Mouse (Mus musculus) small intestine, adult 2 months (tissue): ENCODE measurements around the gene Slc35e4. TPM values are rescaled to one million over a fixed set of nuclear protein-coding genes. Genes with fewer than 3 reads are reported as not detected.

ENCODE experiments used
- H3K27ac ChIP-seq: fragments of 200-500 bp; 2 replicates; pipeline ENCODE4 v1.5.1; 2012; ENCODE audit warnings: low read depth, low read length, control low read depth, inconsistent platforms; ENCODE audit not compliant: insufficient read depth
- H3K27me3 ChIP-seq: fragments of 200-500 bp; 2 replicates; pipeline ENCODE4 v1.6.1; 2012; ENCODE audit warnings: mild to moderate bottlenecking, moderate library complexity, low read length, inconsistent platforms; ENCODE audit not compliant: control insufficient read depth, insufficient read depth
- H3K36me3 ChIP-seq: fragments of 200-500 bp; 2 replicates; pipeline ENCODE4 v1.6.1; 2012; ENCODE audit warnings: mild to moderate bottlenecking, low read length, control low read depth, inconsistent platforms; ENCODE audit not compliant: control insufficient read depth, insufficient read depth
- H3K4me1 ChIP-seq: fragments of 200-500 bp; 2 replicates; pipeline ENCODE4 v1.6.1; 2012; ENCODE audit warnings: low read length, inconsistent platforms, mixed read lengths; ENCODE audit not compliant: control insufficient read depth, insufficient read depth, insufficient read length
- H3K4me3 ChIP-seq: fragments of 200-500 bp; 2 replicates; pipeline ENCODE4 v1.5.1; 2012; ENCODE audit warnings: low read depth, mild to moderate bottlenecking, control low read depth, inconsistent platforms, low read length, moderate library complexity
- CTCF ChIP-seq: fragments of 200-500 bp; IDR thresholded peaks from 2 replicates; pipeline ENCODE4 v1.5.1; 2012; ENCODE audit warnings: low read depth, mild to moderate bottlenecking, control low read depth, inconsistent platforms, low read length, moderate library complexity, mixed read lengths; ENCODE audit not compliant: insufficient replicate concordance, insufficient read length; ENCODE audit errors: extremely low read depth
- POLR2A ChIP-seq: fragments of 200-500 bp; IDR thresholded peaks from 2 replicates; pipeline ENCODE4 v1.6.1; 2012; ENCODE audit warnings: low read depth, mild to moderate bottlenecking, control low read depth, inconsistent platforms, low read length, moderate library complexity
- WGBS: fragments of 180-500 bp; shearing (Covaris S2); methylation state at CpG from one replicate; pipeline ENCODE4 v1.1.7; 2018; 5-methylcytosine and 5-hydroxymethylcytosine counted together
- polyA plus RNA-seq: library from polyadenylated mRNA; depleted of rRNA; stranded (reverse); fragments of >200 nt; gene quantifications from 2 replicates; pipeline ENCODE4 v1.2.3, GENCODE M21; 2012

The Slc35e4 gene
- polyA plus RNA-seq, 1 experiment, result 6.5 TPM

DNA sequence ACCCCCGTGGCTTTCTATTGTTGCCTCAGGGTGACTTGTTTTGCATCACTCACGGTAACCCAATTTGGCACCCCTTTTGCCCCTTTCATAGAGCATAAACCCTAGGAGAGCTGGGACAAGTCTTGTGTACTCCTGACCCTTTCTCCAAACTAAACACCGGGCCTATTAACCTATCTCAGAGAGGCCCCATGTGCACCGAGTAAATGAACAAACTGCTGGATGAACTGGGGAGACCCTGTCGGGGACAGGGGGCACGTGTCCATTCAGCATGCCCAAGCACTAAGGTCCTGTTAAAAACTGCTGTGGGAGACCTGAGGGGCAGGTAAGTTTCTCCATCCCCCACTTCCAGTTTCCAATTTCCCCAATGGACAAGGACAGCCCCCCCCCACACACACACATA is 16.5 kb upstream of the Slc35e4 start:
- peaks cover 14% of the 10 kb centered on the region for H3K36me3 ChIP-seq
- 39% methylated on average over 6 of the region's 6 CpGs for WGBS
- no peak for TF ChIP-seq POLR2A
- no peak for TF ChIP-seq CTCF
- no peak overlapping the region for H3K27ac ChIP-seq
- H3K4me3 ChIP-seq, result peak overlapping the region; percentile 68
- H3K4me1 ChIP-seq, result no peaks in the 10 kb centered on the region; the same call in 1 of the 2 replicates
- H3K27me3 ChIP-seq, result no peaks in the 10 kb centered on the region

- Histone ChIP-seq H3K4me1 (no peaks in the 10 kb centered on the region; the same call in 1 of the 2 replicates), H3K36me3 (peaks cover 22% of the 10 kb centered on the region), H3K27me3 (no peaks in the 10 kb centered on the region), H3K4me3 (peak overlapping the region; percentile 68; the same call in 1 of the 2 replicates), H3K27ac (no peak overlapping the region)
- WGBS, result 56% methylated on average over 4 of the region's 4 CpGs
- no peak for TF ChIP-seq CTCF
- no peak for TF ChIP-seq POLR2A
Observed at GRCm38 (mm10) chr11:3930019-3930418, 15.6 kb upstream of the Slc35e4 start.

- peaks cover 45% of the 10 kb centered on the region for H3K36me3 ChIP-seq
- 92% methylated on average over 10 of the region's 10 CpGs for WGBS
Observed at GRCm38 (mm10) chr11:3925916-3926315, 11.5 kb upstream of the Slc35e4 start.

DNA sequence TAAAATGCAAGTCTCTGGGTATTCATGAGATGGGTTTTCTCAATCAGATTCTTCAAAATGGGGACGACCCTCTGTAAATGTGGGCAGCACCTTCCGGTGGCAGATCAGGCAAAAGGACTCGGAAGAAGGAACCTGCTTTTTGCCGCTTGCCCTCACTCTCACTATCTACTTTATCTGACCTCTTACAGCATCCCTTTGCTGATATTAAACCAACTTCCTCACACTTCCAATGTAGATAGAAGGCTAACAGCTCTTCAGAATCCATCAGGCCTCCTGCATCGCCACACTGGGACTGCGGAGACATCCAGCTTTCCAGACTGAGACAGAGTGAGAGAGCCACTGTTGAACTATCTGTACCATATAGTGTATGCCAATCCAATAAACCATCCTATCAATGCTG is 8.3 kb upstream of the Slc35e4 start:
- Histone ChIP-seq H3K27me3 (no peaks in the 10 kb centered on the region), H3K4me3 (no peak overlapping the region), H3K4me1 (no peaks in the 10 kb centered on the region), H3K27ac (no peak overlapping the region), H3K36me3 (peaks cover 56% of the 10 kb centered on the region)
- 95% methylated on average over 6 of the region's 6 CpGs for WGBS
- no peak for TF ChIP-seq CTCF
- no peak for TF ChIP-seq POLR2A

More at GRCm38 (mm10) chr11:3925916-3926315, 11.5 kb upstream of the Slc35e4 start:
- Histone ChIP-seq H3K4me3 (no peak overlapping the region), H3K27me3 (no peaks in the 10 kb centered on the region), H3K4me1 (no peaks in the 10 kb centered on the region; the same call in 1 of the 2 replicates), H3K27ac (no peak overlapping the region)
- no peak for TF ChIP-seq POLR2A
- TF ChIP-seq CTCF, result no peak

GRCm38 (mm10) chr11:3922115-3922514 is 7.7 kb upstream of the Slc35e4 start:
- TF ChIP-seq CTCF, result no peak
- TF ChIP-seq POLR2A, result no peak
- no peaks in the 10 kb centered on the region for H3K27me3 ChIP-seq
- WGBS, result 95% methylated on average over 9 of the region's 9 CpGs
- no peak overlapping the region for H3K27ac ChIP-seq
- H3K4me1 ChIP-seq, result no peaks in the 10 kb centered on the region
- peaks cover 57% of the 10 kb centered on the region for H3K36me3 ChIP-seq
- no peak overlapping the region for H3K4me3 ChIP-seq

GRCm38 (mm10) chr11:3921281-3921850 is 6.9 kb upstream of the Slc35e4 start:
- no peak overlapping the region for H3K4me3 ChIP-seq
- H3K36me3 ChIP-seq, result peaks cover 53% of the 10 kb centered on the region
- TF ChIP-seq CTCF (peak; percentile 84; the same call in 1 of the 2 replicates), POLR2A (no peak)
- no peaks in the 10 kb centered on the region for H3K27me3 ChIP-seq
- H3K4me1 ChIP-seq, result no peaks in the 10 kb centered on the region
- no peak overlapping the region for H3K27ac ChIP-seq
- WGBS, result 35% methylated on average over 8 of the region's 8 CpGs

DNA sequence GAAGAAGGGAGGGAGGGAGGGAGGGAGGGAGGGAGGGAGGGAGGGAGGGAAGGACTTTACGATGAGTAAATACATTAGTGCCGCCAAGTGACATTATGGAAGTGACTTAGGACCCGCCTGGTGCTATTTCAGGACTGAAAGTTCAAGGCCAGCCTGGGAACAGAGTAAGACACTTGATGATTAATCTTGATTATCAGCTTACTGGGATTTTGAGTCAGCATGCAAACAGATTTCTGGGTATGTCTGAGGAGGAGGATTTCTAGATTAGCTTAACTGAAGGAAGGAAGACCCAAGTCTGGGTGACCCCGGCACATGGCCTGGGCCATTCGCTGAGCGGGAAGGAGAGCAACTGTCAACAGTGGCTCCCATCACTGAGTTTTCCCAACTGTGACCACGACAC is 6.0 kb upstream of the Slc35e4 start:
- Histone ChIP-seq H3K36me3 (peaks cover 46% of the 10 kb centered on the region), H3K4me1 (no peaks in the 10 kb centered on the region), H3K27me3 (no peaks in the 10 kb centered on the region), H3K4me3 (no peak overlapping the region), H3K27ac (no peak overlapping the region)
- TF ChIP-seq CTCF (no peak), POLR2A (no peak)
- 80% methylated on average over 7 of the region's 7 CpGs for WGBS
